Mouse (Mus musculus) CD4-positive, CD25-positive, alpha-beta regulatory T cell, adult 2 months (primary cell): ENCODE measurements around the gene Pitpnm2.

ENCODE experiments used
- DNase-seq: peaks from one replicate; pipeline ENCODE4 v3.0.0-alpha.2; 2012; ENCODE audit warnings: low read depth, low spot score

Gene Pitpnm2

GRCm38 (mm10) chr5:124249614-124250591 is at the start of gene Pitpnm2:
Pitpnm2 (minus strand) TSS chr5:124249760.
- DNase-seq, result peak; percentile 82

- DNase-seq, result peak; percentile 68
Measured at GRCm38 (mm10) chr5:124299307-124299706, 49.7 kb upstream of the Pitpnm2 start.

GRCm38 (mm10) chr5:124296475-124296874 is 46.9 kb upstream of the Pitpnm2 start:
- no peak for DNase-seq

GRCm38 (mm10) chr5:124293967-124294366 is 44.4 kb upstream of the Pitpnm2 start:
- no peak for DNase-seq

- DNase-seq, result no peak
Measured at GRCm38 (mm10) chr5:124290216-124290615, 40.7 kb upstream of the Pitpnm2 start.

GRCm38 (mm10) chr5:124287616-124288247 is 38.2 kb upstream of the Pitpnm2 start:
- peak; percentile 16 for DNase-seq

- peak; percentile 42 for DNase-seq
Measured at GRCm38 (mm10) chr5:124284330-124284729, 34.8 kb upstream of the Pitpnm2 start.

GRCm38 (mm10) chr5:124282854-124283253 is 33.3 kb upstream of the Pitpnm2 start:
- DNase-seq, result no peak

- no peak for DNase-seq
Measured at GRCm38 (mm10) chr5:124270226-124270625, 20.7 kb upstream of the Pitpnm2 start.

- no peak for DNase-seq
Measured at GRCm38 (mm10) chr5:124269661-124270060, 20.1 kb upstream of the Pitpnm2 start.

GRCm38 (mm10) chr5:124267652-124268051 is 18.1 kb upstream of the Pitpnm2 start:
- DNase-seq, result no peak

- no peak for DNase-seq
Measured at GRCm38 (mm10) chr5:124266821-124267220, 17.3 kb upstream of the Pitpnm2 start.

- no peak for DNase-seq
Measured at GRCm38 (mm10) chr5:124263246-124263645, 13.7 kb upstream of the Pitpnm2 start.

- no peak for DNase-seq
Measured at GRCm38 (mm10) chr5:124262090-124262489, 12.5 kb upstream of the Pitpnm2 start.

GRCm38 (mm10) chr5:124259133-124259532 is 9.6 kb upstream of the Pitpnm2 start:
- peak; percentile 27 for DNase-seq

GRCm38 (mm10) chr5:124258026-124258425 is 8.5 kb upstream of the Pitpnm2 start:
- DNase-seq, result no peak

GRCm38 (mm10) chr5:124255141-124255540 is 5.6 kb upstream of the Pitpnm2 start:
- DNase-seq, result no peak

- no peak for DNase-seq
Measured at GRCm38 (mm10) chr5:124253555-124253954, 4.0 kb upstream of the Pitpnm2 start.

- no peak for DNase-seq
Measured at GRCm38 (mm10) chr5:124252580-124253320, 3.2 kb upstream of the Pitpnm2 start.

GRCm38 (mm10) chr5:124251070-124251469 is 1.5 kb upstream of the Pitpnm2 start:
- no peak for DNase-seq

GRCm38 (mm10) chr5:124248845-124249613 is 531 bp downstream of the Pitpnm2 start:
- peak; percentile 71 for DNase-seq
